Mouse (Mus musculus) heart, adult 2 months (tissue): ENCODE data around the gene Tnfaip8l3. TPM values are rescaled to one million over a fixed set of nuclear protein-coding genes. Genes with fewer than 3 reads are reported as not detected.

Experiments
- DNase-seq, 2 experiments: peaks; one replicate each; pipeline ENCODE4 v3.0.0; 2021
- H3K27ac ChIP-seq: fragments of 200-600 bp; 2 replicates; pipeline ENCODE4 v1.8.1; 2022
- H3K27me3 ChIP-seq: fragments of 200-500 bp; 2 replicates; pipeline ENCODE4 v1.6.1; 2012; ENCODE audit warnings: mild to moderate bottlenecking, low read length, inconsistent platforms, mixed read lengths; ENCODE audit not compliant: control insufficient read depth, insufficient read depth
- H3K36me3 ChIP-seq: fragments of 200-500 bp; 2 replicates; pipeline ENCODE4 v1.6.1; 2012; ENCODE audit warnings: low read length, inconsistent platforms; ENCODE audit not compliant: control insufficient read depth, insufficient read depth
- H3K4me1 ChIP-seq: fragments of 200-500 bp; 2 replicates; pipeline ENCODE4 v1.6.1; 2011; ENCODE audit warnings: low read length; ENCODE audit not compliant: control insufficient read depth, insufficient read depth
- H3K4me3 ChIP-seq: fragments of 200-600 bp; 2 replicates; pipeline ENCODE4 v1.8.1; 2022
- H3K79me2 ChIP-seq: fragments of 200-500 bp; replicated peaks from 2 replicates; pipeline ENCODE4 v1.6.1; 2012; ENCODE audit warnings: mild to moderate bottlenecking, inconsistent platforms, low read length, moderate library complexity, mixed read lengths; ENCODE audit not compliant: control insufficient read depth, insufficient read depth
- H3K9ac ChIP-seq: fragments of 200-500 bp; 2 replicates; pipeline ENCODE4 v1.6.1; 2012; ENCODE audit warnings: low read depth, mild to moderate bottlenecking, control low read depth, inconsistent platforms, low read length, mixed read lengths
- CTCF ChIP-seq: fragments of 200-600 bp; IDR thresholded peaks from 2 replicates; pipeline ENCODE4 v1.8.1; 2022; ENCODE audit warnings: antibody characterized with exemption, mild to moderate bottlenecking, moderate library complexity
- EP300 ChIP-seq: fragments of 200-500 bp; IDR thresholded peaks from 2 replicates; pipeline ENCODE4 v1.6.1; 2011; ENCODE audit warnings: low read depth, low read length, control low read depth; ENCODE audit not compliant: insufficient read depth
- POLR2A ChIP-seq: fragments of 200-500 bp; IDR thresholded peaks from 2 replicates; pipeline ENCODE4 v1.6.1; 2011; ENCODE audit warnings: mild to moderate bottlenecking, low read depth, low read length, control low read depth; ENCODE audit not compliant: insufficient read depth
- WGBS: fragments of 180-500 bp; shearing (Covaris S2); methylation state at CpG from one replicate; pipeline ENCODE4 v1.1.7; 2018; 5-methylcytosine and 5-hydroxymethylcytosine counted together
- intact Hi-C: fragments of 180-260 bp; cut with DNase I; formaldehyde crosslinking; loops from one replicate; pipeline ENCODE4 v1.15.1; 2025
- polyA plus RNA-seq: library from polyadenylated mRNA; depleted of rRNA; stranded (reverse); fragments of >200 nt; gene quantifications from 2 replicates; pipeline ENCODE4 v1.2.3, GENCODE M21; 2012; rRNA removed
- total RNA-seq, 2 experiments: library from RNA; stranded (reverse); gene quantifications; 2 replicates each; pipeline ENCODE4 v1.2.3; 2021

Tnfaip8l3 gene
- total and polyA plus RNA-seq, 3 experiments, result 0.16 to 0.26 (median 0.20) TPM

DNA sequence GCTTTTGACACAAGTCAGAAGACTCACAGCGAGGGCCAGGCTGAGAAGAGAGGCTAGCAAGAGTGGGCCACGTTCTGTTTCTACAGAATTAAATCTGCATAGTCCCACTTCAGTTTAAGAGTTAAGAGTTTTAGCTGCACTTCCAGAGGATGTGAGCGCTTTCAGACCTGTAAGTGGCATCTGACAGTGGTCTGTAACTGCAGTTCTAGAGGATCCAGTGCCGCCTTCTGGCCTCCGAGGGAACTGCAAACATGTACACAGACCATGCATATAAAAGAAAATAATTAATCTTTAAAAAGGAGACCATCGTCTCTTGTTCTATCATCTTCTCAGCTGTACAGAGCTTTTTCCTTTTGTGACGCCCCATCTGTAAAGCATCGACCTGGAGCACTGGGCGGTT is 83.3 kb downstream of the Tnfaip8l3 start:
- Histone ChIP-seq H3K79me2 (no peaks in the 10 kb centered on the region), H3K27ac (no peak overlapping the region), H3K9ac (no peak overlapping the region), H3K4me1 (no peaks in the 10 kb centered on the region), H3K36me3 (no peaks in the 10 kb centered on the region), H3K4me3 (no peak overlapping the region), H3K27me3 (no peaks in the 10 kb centered on the region)
- TF ChIP-seq EP300 (no peak), CTCF (peak; percentile 58)
- WGBS, result 33% methylated on average over 9 of the region's 9 CpGs
- intact Hi-C loops, result loop anchor here (10.0 kb wide), 1 partner anchor 160 kb away; no protein-coding TSS in a partner anchor
- DNase-seq, result no peak

DNA sequence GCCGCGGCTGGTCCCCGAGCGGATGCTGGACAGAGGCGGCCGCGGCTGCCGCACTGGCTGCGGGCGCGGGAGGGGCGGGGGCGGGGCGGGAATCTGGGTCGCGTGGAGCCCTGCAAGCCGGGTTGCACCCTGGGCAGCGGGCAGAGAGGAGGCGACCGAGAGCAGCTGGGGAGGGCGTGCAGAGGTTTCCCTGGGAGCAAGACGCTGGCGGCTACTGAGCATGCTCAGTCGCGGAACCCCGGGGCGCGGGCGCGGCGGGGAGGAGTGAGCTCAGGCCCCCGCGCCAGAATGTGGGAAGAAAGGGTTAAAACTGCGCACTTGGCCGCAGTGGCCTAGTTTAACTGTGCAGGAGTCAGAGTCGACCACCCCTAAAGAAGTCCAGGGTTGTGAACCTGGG is 93.1 kb downstream of the Tnfaip8l3 start, which contains the start of gene Elmod1:
Elmod1 (minus strand) TSS at position 180 of the 397 bp plus-strand sequence.
- Histone ChIP-seq H3K27ac (no peak within 1 kb of the TSS), H3K36me3 (no peaks in the 10 kb centered on the region), H3K4me1 (no peaks in the 10 kb centered on the region), H3K9ac (no peak within 1 kb of the TSS), H3K27me3 (peaks cover 1% of the 10 kb centered on the region), H3K79me2 (no peaks in the 10 kb centered on the region), H3K4me3 (peak within 1 kb of the TSS; percentile 15; the same call in 1 of the 2 replicates)
- no peak for DNase-seq
- WGBS, result 3% methylated on average over 34 of the region's 36 CpGs
- peak; percentile 45 for TF ChIP-seq CTCF
- no peak for TF ChIP-seq EP300
- intact Hi-C loops, result no loop called here

DNA sequence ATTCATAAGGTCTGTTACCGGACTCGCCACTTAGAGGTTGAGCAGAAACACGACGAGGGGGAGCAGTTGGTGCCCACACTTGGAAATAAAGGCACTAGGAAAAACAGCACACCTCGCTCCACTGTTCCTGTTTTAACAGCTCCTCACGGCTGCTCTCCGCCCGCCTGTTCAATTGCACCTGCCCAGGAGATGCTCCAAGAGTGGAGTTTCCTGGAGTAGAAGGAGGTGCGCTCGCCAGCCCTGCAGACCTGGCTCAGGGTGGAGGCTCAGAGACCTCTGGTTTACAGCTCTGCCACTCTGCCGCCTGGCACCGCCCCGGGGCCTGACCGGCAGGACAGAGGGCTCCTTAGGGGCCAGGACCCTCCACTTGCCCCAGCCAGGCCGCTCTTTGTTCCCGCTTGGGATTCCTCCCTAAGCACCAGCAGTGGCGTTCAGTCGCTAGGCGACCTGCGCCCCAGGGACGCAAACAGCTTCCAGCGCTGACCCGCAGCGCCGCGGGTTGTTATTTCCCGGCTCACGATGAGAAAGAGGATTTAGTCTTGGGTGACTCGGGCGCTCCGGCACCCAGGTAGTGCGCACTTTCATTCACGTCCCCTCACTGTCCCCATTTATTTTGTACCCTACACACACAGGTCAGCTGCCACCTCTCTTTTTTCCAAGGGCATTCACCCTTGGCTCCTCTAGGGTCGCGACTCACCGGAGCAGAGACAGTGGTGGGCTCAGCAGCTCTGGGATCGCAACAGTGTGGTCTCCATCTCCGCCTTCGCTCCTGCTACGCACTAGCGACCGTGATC is 93.7 kb downstream of the Tnfaip8l3 start:
- TF ChIP-seq POLR2A, result no peak
- TF ChIP-seq CTCF, result no peak
- H3K4me3 ChIP-seq, result peak overlapping the region; percentile 15; the same call in 1 of the 2 replicates

DNA sequence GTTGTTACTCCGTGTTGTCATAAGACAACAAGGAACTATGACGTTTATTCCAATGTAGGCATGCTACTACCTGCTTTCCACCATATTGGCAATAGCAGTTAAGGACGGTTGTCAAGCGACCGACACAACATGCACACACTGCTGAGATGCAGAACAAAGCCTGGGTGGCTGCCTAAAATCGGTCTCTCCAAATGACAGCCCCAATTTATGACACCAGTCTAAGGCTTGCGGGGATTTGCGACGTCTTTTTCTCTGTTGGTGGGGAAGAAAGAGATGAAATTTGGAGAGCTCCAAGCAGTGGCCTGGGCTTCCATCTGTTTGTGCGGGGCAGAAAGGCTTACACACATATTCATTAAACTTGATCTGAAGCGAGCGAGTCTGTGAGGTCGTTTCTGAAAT is 94.3 kb downstream of the Tnfaip8l3 start:
- WGBS, result 29% methylated on average over 13 of the region's 13 CpGs
- Histone ChIP-seq H3K36me3 (no peaks in the 10 kb centered on the region), H3K79me2 (no peaks in the 10 kb centered on the region), H3K4me1 (no peaks in the 10 kb centered on the region), H3K4me3 (no peak overlapping the region), H3K27me3 (peaks cover 1% of the 10 kb centered on the region), H3K27ac (no peak overlapping the region), H3K9ac (no peak overlapping the region)
- intact Hi-C loops, result no loop called here
- no peak for DNase-seq
- TF ChIP-seq EP300, result no peak
- no peak for TF ChIP-seq CTCF
- TF ChIP-seq POLR2A, result no peak

More for the DNA sequence above, 93.7 kb downstream of the Tnfaip8l3 start:
- DNase-seq, result no peak
- intact Hi-C loops, result no loop called here
- Histone ChIP-seq H3K79me2 (no peaks in the 10 kb centered on the region), H3K9ac (no peak overlapping the region), H3K27ac (no peak overlapping the region), H3K27me3 (peaks cover 1% of the 10 kb centered on the region), H3K36me3 (no peaks in the 10 kb centered on the region), H3K4me1 (no peaks in the 10 kb centered on the region)
- 3% methylated on average over 42 of the region's 42 CpGs for WGBS

Other genes starting within 250 kb of the Tnfaip8l3 start
- gene Sln, start 218.2 kb downstream of the Tnfaip8l3 start, total RNA-seq, result 10 to 100 TPM; 59.7 to 81.4 TPM
- 412 and 511 TPM in 2 replicates for gene Sln, start 218.2 kb downstream of the Tnfaip8l3 start, polyA plus RNA-seq
- gene Elmod1, start 93.1 kb downstream of the Tnfaip8l3 start, total RNA-seq, result under 1 TPM; 0.10 to 0.18 TPM
- gene Elmod1, start 93.1 kb downstream of the Tnfaip8l3 start, polyA plus RNA-seq, result 0.06 and 0.20 TPM in 2 replicates
- gene Cyp19a1, start 199.7 kb upstream of the Tnfaip8l3 start, total RNA-seq, result not detected
- gene Cyp19a1, start 199.7 kb upstream of the Tnfaip8l3 start, polyA plus RNA-seq, result not detected in 2 replicates
- gene Gldn, start 218.1 kb upstream of the Tnfaip8l3 start, total RNA-seq, result under 1 TPM; 0.05 TPM
- 0.20 and 0.31 TPM in 2 replicates for gene Gldn, start 218.1 kb upstream of the Tnfaip8l3 start, polyA plus RNA-seq